Mouse (Mus musculus): ENCODE results near the gene Ccs. TPM values are rescaled to one million over a fixed set of nuclear protein-coding genes. Genes with fewer than 3 reads are reported as not detected.

The Ccs gene
- polyA plus RNA-seq, 1 experiment from 2014 or later = 41.4 TPM

DNA sequence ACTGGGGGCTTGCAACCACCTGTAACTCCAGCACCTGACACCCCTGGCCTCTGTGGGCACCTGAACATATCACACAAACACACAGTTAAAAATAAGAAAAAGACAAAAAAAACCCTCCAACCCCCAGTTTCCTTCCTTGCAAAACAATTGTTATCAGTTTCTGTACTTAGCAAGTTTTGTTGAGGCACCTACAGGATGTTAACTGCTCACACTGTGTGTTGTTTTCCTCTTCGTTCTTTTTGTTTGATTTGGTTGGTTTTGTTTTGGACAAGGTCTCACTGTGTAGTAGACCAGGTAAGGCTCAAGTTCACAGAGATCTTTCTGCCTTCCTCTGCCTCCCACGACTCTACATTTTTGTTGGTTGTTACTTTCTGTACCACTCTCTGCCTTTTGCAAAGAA, 3.5 kb upstream of the Ccs start:
- Histone ChIP-seq H3K4me2 (replicated peaks) (no peak overlapping the region), H3K4me1 (replicated peaks; ENCODE audit: control insufficient read depth, insufficient read depth, low read length) (peaks cover 15% of the 10 kb centered on the region), H3K36me3 (replicated peaks; ENCODE audit: control insufficient read depth, insufficient read depth) (no peaks in the 10 kb centered on the region), H3K9ac (no peak overlapping the region), H3K9me3 (ENCODE audit: control insufficient read depth, low read length) (no peaks in the 10 kb centered on the region), H3K27ac (no peak overlapping the region), H3K4me3 (replicated peaks; ENCODE audit: low read length) (no peak overlapping the region), H3K27me3 (ENCODE audit: control insufficient read depth, insufficient read depth, low read length) (peaks cover 23% of the 10 kb centered on the region)
- ATAC-seq (ENCODE audit: low FRiP score) = no peak
- DNase-seq (ENCODE audit: low spot score) = no peak
- WGBS = 80% methylated on average over 2 of the region's 2 CpGs

DNA sequence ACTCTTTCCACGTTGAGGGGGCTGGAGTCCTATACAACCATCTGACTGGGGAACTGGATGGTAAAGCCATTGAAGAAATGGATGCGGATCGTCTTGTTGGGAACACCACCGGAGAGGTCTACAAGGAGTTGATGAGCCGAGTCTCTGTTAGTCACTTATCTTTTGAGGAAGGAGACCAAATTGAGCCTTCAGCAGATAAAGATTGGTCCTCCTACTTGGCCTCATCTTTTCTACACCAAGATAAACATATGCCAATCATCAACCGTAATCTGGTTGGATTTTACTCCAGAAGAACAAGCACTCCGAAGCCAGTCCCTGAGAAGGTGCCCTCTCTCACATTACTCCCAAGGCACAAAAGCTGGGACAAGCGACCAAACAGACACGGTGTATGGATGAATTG, 1.7 kb upstream of the Ccs start:
- ATAC-seq (ENCODE audit: low FRiP score) = no peak
- WGBS = 86% methylated on average over 9 of the region's 9 CpGs
- H3K4me3 ChIP-seq (replicated peaks; ENCODE audit: low read length) = no peak overlapping the region
- H3K36me3 ChIP-seq (replicated peaks; ENCODE audit: control insufficient read depth, insufficient read depth) = no peaks in the 10 kb centered on the region
- peaks cover 23% of the 10 kb centered on the region for H3K27me3 ChIP-seq (ENCODE audit: control insufficient read depth, insufficient read depth, low read length)
- no peak overlapping the region for H3K9ac ChIP-seq
- peaks cover 15% of the 10 kb centered on the region for H3K4me1 ChIP-seq (replicated peaks; ENCODE audit: control insufficient read depth, insufficient read depth, low read length)
- H3K4me2 ChIP-seq (replicated peaks) = no peak overlapping the region
- no peak for DNase-seq (ENCODE audit: low spot score)
- H3K27ac ChIP-seq = no peak overlapping the region
- no peaks in the 10 kb centered on the region for H3K9me3 ChIP-seq (ENCODE audit: control insufficient read depth, low read length)

DNA sequence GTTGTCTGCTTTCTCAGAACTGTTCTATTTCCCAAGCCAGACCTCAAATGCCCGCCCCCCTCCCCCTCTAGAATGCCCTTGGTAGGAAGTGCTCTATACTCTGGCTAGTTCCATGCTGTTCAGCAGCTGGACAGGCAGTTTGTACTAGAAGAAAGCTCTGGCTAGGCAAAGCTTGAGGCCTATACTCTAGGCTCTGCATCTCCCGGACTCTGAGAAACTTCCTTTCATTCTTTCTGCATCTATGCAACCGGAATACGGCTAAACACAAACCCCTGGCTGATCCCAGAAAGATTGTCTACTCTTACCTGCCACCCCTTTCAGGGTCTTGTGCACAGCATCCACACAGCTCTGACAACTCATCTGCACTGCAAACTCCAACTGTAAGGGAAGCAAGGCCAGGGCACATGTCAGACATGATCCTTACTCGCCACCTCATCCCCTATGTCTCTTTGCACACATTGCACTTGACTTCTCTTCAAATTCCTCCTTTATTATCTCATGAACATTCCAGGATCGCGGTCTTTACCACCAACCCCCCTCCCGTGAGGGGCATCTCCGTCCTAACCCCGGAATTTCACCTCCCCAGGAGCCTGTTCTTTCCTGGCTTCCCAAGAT, 499 bp downstream of the Ccs start:
- no peaks in the 10 kb centered on the region for H3K9me3 ChIP-seq (ENCODE audit: control insufficient read depth, low read length)
- peak overlapping the region; percentile 65 for H3K9ac ChIP-seq
- ATAC-seq (ENCODE audit: low FRiP score) = 0 out of 2 replicates have a peak, but pooled peaks have one; percentile 5
- no peak for DNase-seq (ENCODE audit: low spot score)
- peak overlapping the region; percentile 98 for H3K4me2 ChIP-seq (replicated peaks)
- H3K36me3 ChIP-seq (replicated peaks; ENCODE audit: control insufficient read depth, insufficient read depth) = no peaks in the 10 kb centered on the region
- H3K4me1 ChIP-seq (replicated peaks; ENCODE audit: control insufficient read depth, insufficient read depth, low read length) = peaks cover 15% of the 10 kb centered on the region
- 33% methylated on average over 10 of the region's 10 CpGs for WGBS
- peaks cover 23% of the 10 kb centered on the region for H3K27me3 ChIP-seq (ENCODE audit: control insufficient read depth, insufficient read depth, low read length)
- H3K27ac ChIP-seq = no peak overlapping the region
- peak overlapping the region; percentile 59 for H3K4me3 ChIP-seq (replicated peaks; ENCODE audit: low read length)

GRCm38 (mm10) chr19:4837049-4837448, 2.1 kb downstream of the Ccs start:
- Histone ChIP-seq H3K27me3 (ENCODE audit: control insufficient read depth, insufficient read depth, low read length) (peaks cover 23% of the 10 kb centered on the region), H3K9me3 (ENCODE audit: control insufficient read depth, low read length) (no peaks in the 10 kb centered on the region), H3K4me3 (replicated peaks; ENCODE audit: low read length) (no peak overlapping the region), H3K36me3 (replicated peaks; ENCODE audit: control insufficient read depth, insufficient read depth) (peaks cover 9% of the 10 kb centered on the region; the same call in 1 of the 2 replicates), H3K27ac (no peak overlapping the region), H3K9ac (no peak overlapping the region), H3K4me1 (replicated peaks; ENCODE audit: control insufficient read depth, insufficient read depth, low read length) (peaks cover 15% of the 10 kb centered on the region), H3K4me2 (replicated peaks) (no peak overlapping the region)
- DNase-seq (ENCODE audit: low spot score) = no peak
- WGBS = 93% methylated on average over 6 of the region's 6 CpGs
- no peak for ATAC-seq (ENCODE audit: low FRiP score)

DNA sequence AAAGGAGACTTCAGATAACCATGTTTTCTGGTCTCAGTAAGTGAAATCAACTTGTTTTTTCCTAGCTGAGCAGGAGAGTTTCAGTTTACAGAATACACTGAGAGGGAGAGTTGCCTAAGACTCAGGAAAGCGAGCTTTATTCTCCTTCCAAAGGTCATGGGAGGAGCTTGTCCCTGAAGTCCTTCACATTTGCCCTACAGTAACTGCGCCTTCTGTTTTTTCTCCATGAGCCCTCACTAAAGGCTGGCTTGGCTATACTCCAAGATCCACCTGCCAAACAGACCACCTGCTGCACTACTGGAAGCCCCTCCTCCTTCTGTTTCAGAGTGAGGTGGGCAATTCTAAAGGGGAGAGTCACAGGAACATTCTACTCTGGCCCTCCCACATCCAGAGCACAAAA, 3.0 kb downstream of the Ccs start:
- peaks cover 15% of the 10 kb centered on the region for H3K4me1 ChIP-seq (replicated peaks; ENCODE audit: control insufficient read depth, insufficient read depth, low read length)
- 77% methylated on average over 2 of the region's 2 CpGs for WGBS
- no peak overlapping the region for H3K27ac ChIP-seq
- peaks cover 14% of the 10 kb centered on the region for H3K27me3 ChIP-seq (ENCODE audit: control insufficient read depth, insufficient read depth, low read length)
- H3K9ac ChIP-seq = no peak overlapping the region
- no peak overlapping the region for H3K4me3 ChIP-seq (replicated peaks; ENCODE audit: low read length)
- peaks cover 9% of the 10 kb centered on the region for H3K36me3 ChIP-seq (replicated peaks; ENCODE audit: control insufficient read depth, insufficient read depth)
- ATAC-seq (ENCODE audit: low FRiP score) (no peak), DNase-seq (ENCODE audit: low spot score) (no peak)
- H3K9me3 ChIP-seq (ENCODE audit: control insufficient read depth, low read length) = no peaks in the 10 kb centered on the region
- H3K4me2 ChIP-seq (replicated peaks) = no peak overlapping the region

DNA sequence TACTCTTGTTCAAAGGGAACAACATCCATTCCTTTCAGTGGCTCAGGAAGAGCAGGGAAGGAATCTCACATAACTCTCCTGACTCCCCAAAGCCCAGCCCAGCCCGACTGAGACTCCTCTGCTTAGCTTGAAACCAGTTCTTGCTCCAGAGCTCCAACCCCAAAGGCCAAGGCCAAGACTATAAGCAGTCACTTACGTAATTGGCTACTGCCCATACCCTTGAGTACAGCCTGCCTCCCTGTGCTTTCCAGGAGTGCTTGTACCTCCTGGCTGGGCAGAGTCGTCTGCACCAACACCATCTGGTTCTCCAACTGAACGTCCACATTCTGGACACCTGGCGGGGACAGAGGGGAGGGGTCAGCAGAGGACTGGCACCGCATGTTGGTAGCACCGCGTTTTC, 5.2 kb downstream of the Ccs start:
- H3K4me2 ChIP-seq (replicated peaks) = no peak overlapping the region
- 92% methylated on average over 8 of the region's 8 CpGs for WGBS
- no peaks in the 10 kb centered on the region for H3K9me3 ChIP-seq (ENCODE audit: control insufficient read depth, low read length)
- H3K27ac ChIP-seq = no peak overlapping the region
- H3K9ac ChIP-seq = no peak overlapping the region
- no peak for ATAC-seq (ENCODE audit: low FRiP score)
- H3K4me3 ChIP-seq (replicated peaks; ENCODE audit: low read length) = no peak overlapping the region
- peaks cover 10% of the 10 kb centered on the region; the same call in 1 of the 2 replicates for H3K4me1 ChIP-seq (replicated peaks; ENCODE audit: control insufficient read depth, insufficient read depth, low read length)
- peaks cover 12% of the 10 kb centered on the region for H3K36me3 ChIP-seq (replicated peaks; ENCODE audit: control insufficient read depth, insufficient read depth)
- no peaks in the 10 kb centered on the region for H3K27me3 ChIP-seq (ENCODE audit: control insufficient read depth, insufficient read depth, low read length)
- DNase-seq (ENCODE audit: low spot score) = no peak

GRCm38 (mm10) chr19:4829156-4829555, 10.0 kb downstream of the Ccs start:
- Histone ChIP-seq H3K4me2 (replicated peaks) (no peak overlapping the region), H3K27me3 (ENCODE audit: control insufficient read depth, insufficient read depth, low read length) (no peaks in the 10 kb centered on the region), H3K9ac (no peak overlapping the region), H3K4me1 (replicated peaks; ENCODE audit: control insufficient read depth, insufficient read depth, low read length) (no peaks in the 10 kb centered on the region), H3K4me3 (replicated peaks; ENCODE audit: low read length) (no peak overlapping the region), H3K27ac (no peak overlapping the region), H3K36me3 (replicated peaks; ENCODE audit: control insufficient read depth, insufficient read depth) (peaks cover 22% of the 10 kb centered on the region), H3K9me3 (ENCODE audit: control insufficient read depth, low read length) (no peaks in the 10 kb centered on the region)
- WGBS = 63% methylated on average over 7 of the region's 7 CpGs
- ATAC-seq (ENCODE audit: low FRiP score) = no peak
- DNase-seq (ENCODE audit: low spot score) = peak; percentile 61

- no peak overlapping the region for H3K4me3 ChIP-seq (replicated peaks; ENCODE audit: low read length)
- H3K4me1 ChIP-seq (replicated peaks; ENCODE audit: control insufficient read depth, insufficient read depth, low read length) = no peaks in the 10 kb centered on the region
- H3K9ac ChIP-seq = no peak overlapping the region
- H3K36me3 ChIP-seq (replicated peaks; ENCODE audit: control insufficient read depth, insufficient read depth) = peaks cover 23% of the 10 kb centered on the region
- H3K27ac ChIP-seq = no peak overlapping the region
- H3K9me3 ChIP-seq (ENCODE audit: control insufficient read depth, low read length) = no peaks in the 10 kb centered on the region
- no peak for ATAC-seq (ENCODE audit: low FRiP score)
- no peak for DNase-seq (ENCODE audit: low spot score)
- H3K27me3 ChIP-seq (ENCODE audit: control insufficient read depth, insufficient read depth, low read length) = no peaks in the 10 kb centered on the region
- WGBS = 64% methylated on average over 16 of the region's 16 CpGs
- H3K4me2 ChIP-seq (replicated peaks) = no peak overlapping the region
Measured at GRCm38 (mm10) chr19:4828444-4829114, 10.6 kb downstream of the Ccs start.

DNA sequence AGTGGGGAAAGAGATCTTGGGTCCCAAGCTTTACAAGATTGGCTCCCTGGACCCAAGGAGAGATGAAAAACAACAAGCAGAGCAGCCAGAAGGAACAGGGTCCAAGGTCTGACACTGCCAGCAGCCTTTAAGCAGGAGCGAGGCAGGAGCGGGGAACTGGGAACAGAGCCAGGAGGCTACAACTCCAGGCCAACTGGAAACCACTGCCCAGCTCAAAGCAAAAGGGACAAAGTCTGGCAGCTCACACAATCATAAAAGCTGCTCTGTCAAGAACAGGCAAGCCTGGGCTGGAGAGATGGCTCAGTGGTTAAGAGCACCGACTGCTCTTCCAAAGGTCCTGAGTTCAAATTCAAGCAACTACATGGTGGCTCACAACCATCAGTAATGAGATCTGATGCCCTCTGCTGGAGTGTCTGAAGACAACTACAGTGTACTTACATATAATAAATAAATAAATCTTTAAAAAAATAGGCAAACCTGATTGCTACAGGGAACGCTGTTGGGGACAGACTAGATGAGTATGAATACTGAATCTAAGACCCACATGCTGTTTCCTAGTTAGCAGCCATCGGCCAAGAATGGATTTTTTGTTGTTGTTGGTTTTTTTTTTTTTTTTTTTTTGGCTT, 18.3 kb downstream of the Ccs start:
- H3K4me2 ChIP-seq (replicated peaks) = no peak overlapping the region
- H3K36me3 ChIP-seq (replicated peaks; ENCODE audit: control insufficient read depth, insufficient read depth) = peaks cover 10% of the 10 kb centered on the region
- DNase-seq (ENCODE audit: low spot score) = peak; percentile 70
- H3K4me1 ChIP-seq (replicated peaks; ENCODE audit: control insufficient read depth, insufficient read depth, low read length) = no peaks in the 10 kb centered on the region
- peak; percentile 37; the same call in 1 of the 2 replicates for ATAC-seq (ENCODE audit: low FRiP score)
- no peak overlapping the region for H3K4me3 ChIP-seq (replicated peaks; ENCODE audit: low read length)
- H3K27me3 ChIP-seq (ENCODE audit: control insufficient read depth, insufficient read depth, low read length) = no peaks in the 10 kb centered on the region
- no peak overlapping the region for H3K27ac ChIP-seq
- H3K9ac ChIP-seq = no peak overlapping the region
- 70% methylated on average over 5 of the region's 5 CpGs for WGBS
- no peaks in the 10 kb centered on the region for H3K9me3 ChIP-seq (ENCODE audit: control insufficient read depth, low read length)

Measured in hindbrain, embryonic 14.5 days (tissue).